Mouse (Mus musculus) right cerebral cortex, postnatal 14 days (tissue): ENCODE measurements around the gene Cdk19.
A peak's percentile ranks its signal among the peaks of the same experiment; 100 is the strongest.
"Not testable (repeated sequence)": the region's sequence is repeated elsewhere in the genome, so short reads cannot be mapped to it uniquely, and the experiment has no call there.

Source experiments
- DNase-seq: peaks from one replicate; pipeline ENCODE4 v3.0.0; 2022

Cdk19 gene

GRCm38 (mm10) chr10:40491131-40491530, 151.8 kb downstream of the Cdk19 start:
- no peak for DNase-seq

- no peak for DNase-seq
Observed at GRCm38 (mm10) chr10:40491748-40492147, 152.4 kb downstream of the Cdk19 start.

- DNase-seq = no peak
Observed at GRCm38 (mm10) chr10:40494181-40495162, 155.1 kb downstream of the Cdk19 start.

GRCm38 (mm10) chr10:40497301-40498041, 158.1 kb downstream of the Cdk19 start:
- no peak for DNase-seq

- no peak for DNase-seq
Observed at GRCm38 (mm10) chr10:40498426-40498825, 159.1 kb downstream of the Cdk19 start.

GRCm38 (mm10) chr10:40499314-40500252, 160.2 kb downstream of the Cdk19 start:
- DNase-seq = peak; percentile 57

GRCm38 (mm10) chr10:40500723-40501245, 161.4 kb downstream of the Cdk19 start:
- no peak for DNase-seq

- DNase-seq = no peak
Observed at GRCm38 (mm10) chr10:40502734-40503133, 163.4 kb downstream of the Cdk19 start.

GRCm38 (mm10) chr10:40510356-40510755, 171.0 kb downstream of the Cdk19 start:
- DNase-seq = no peak

- DNase-seq = no peak
Observed at GRCm38 (mm10) chr10:40511221-40511677, 171.9 kb downstream of the Cdk19 start.

- DNase-seq = no peak
Observed at GRCm38 (mm10) chr10:40512185-40512584, 172.8 kb downstream of the Cdk19 start.

GRCm38 (mm10) chr10:40512996-40513395, 173.6 kb downstream of the Cdk19 start:
- not testable (repeated sequence) for DNase-seq

GRCm38 (mm10) chr10:40515225-40515681, 175.9 kb downstream of the Cdk19 start:
- no peak for DNase-seq

- DNase-seq = no peak
Observed at GRCm38 (mm10) chr10:40516421-40516820, 177.1 kb downstream of the Cdk19 start.

- peak; percentile 52 for DNase-seq
Observed at GRCm38 (mm10) chr10:40519586-40519985, 180.2 kb downstream of the Cdk19 start.

GRCm38 (mm10) chr10:40521579-40521978, 182.2 kb downstream of the Cdk19 start:
- DNase-seq = no peak

- DNase-seq = no peak
Observed at GRCm38 (mm10) chr10:40523312-40523975, 184.1 kb downstream of the Cdk19 start.

GRCm38 (mm10) chr10:40524032-40524806, 184.9 kb downstream of the Cdk19 start:
- no peak for DNase-seq

GRCm38 (mm10) chr10:40524991-40525390, 185.6 kb downstream of the Cdk19 start:
- peak; percentile 54 for DNase-seq

GRCm38 (mm10) chr10:40525616-40526155, 186.3 kb downstream of the Cdk19 start:
- no peak for DNase-seq
